Mouse (Mus musculus) liver, embryonic 14.5 days (tissue): ENCODE results near the gene Il6ra. TPM values are rescaled to one million over a fixed set of nuclear protein-coding genes. Genes with fewer than 3 reads are reported as not detected.
A peak's percentile ranks its signal among the peaks of the same experiment; 100 is the strongest.

ENCODE experiments used
- ATAC-seq: fragments of 200-750 bp; cut with Nextera tagmentation; 2 replicates; pipeline ENCODE4 v1.8.0; 2017; ENCODE audit warnings: moderate number of reproducible peaks, mild to moderate bottlenecking, moderate library complexity; ENCODE audit not compliant: insufficient read depth
- DNase-seq, 3 experiments: peaks; one replicate each; pipeline ENCODE4 v3.0.0-alpha.2; 2012 to 2013; ENCODE audit warnings: low read depth in 3 of 3, low spot score in 3 of 3
- H3K27ac ChIP-seq: fragments of 300-500 bp; sonication (generic); 2 replicates; pipeline ENCODE4 v1.5.1; 2014; ENCODE audit warnings: moderate library complexity, mild to moderate bottlenecking, control low read depth, inconsistent platforms
- H3K27me3 ChIP-seq: fragments of 300-500 bp; sonication (generic); 2 replicates; pipeline ENCODE4 v1.6.1; 2014; ENCODE audit warnings: mild to moderate bottlenecking, low read length, moderate library complexity; ENCODE audit not compliant: control insufficient read depth, insufficient read depth
- H3K36me3 ChIP-seq: fragments of 300-500 bp; sonication (generic); replicated peaks from 2 replicates; pipeline ENCODE4 v1.6.1; 2014; ENCODE audit warnings: low read depth; ENCODE audit not compliant: control insufficient read depth, insufficient read depth
- H3K4me1 ChIP-seq, 2 experiments: fragments of 200-500 bp in 1 of 2; fragments of 300-500 bp in 1 of 2; sonication (generic) in 1 of 2; replicated peaks; 2 replicates each; pipeline ENCODE4 v1.6.1; 2012 to 2014; ENCODE audit warnings: antibody characterized with exemption in 1 of 2, inconsistent platforms in 1 of 2, low read length in 1 of 2; ENCODE audit not compliant: control insufficient read depth in 2 of 2, insufficient read depth in 2 of 2
- H3K4me2 ChIP-seq: fragments of 300-500 bp; sonication (generic); 2 replicates; pipeline ENCODE4 v1.6.1; 2014; ENCODE audit warnings: low read depth, mild to moderate bottlenecking, control low read depth, moderate library complexity
- H3K4me3 ChIP-seq, 2 experiments: fragments of 200-500 bp in 1 of 2; fragments of 300-500 bp in 1 of 2; sonication (generic) in 1 of 2; 2 replicates each; pipeline ENCODE4 v1.5.1; 2012 to 2014; ENCODE audit warnings: low read depth in 2 of 2, low read length in 2 of 2, mild to moderate bottlenecking in 2 of 2, control low read depth in 1 of 2, inconsistent platforms in 1 of 2, moderate library complexity in 1 of 2; ENCODE audit not compliant: insufficient read depth in 1 of 2
- H3K9ac ChIP-seq: fragments of 300-500 bp; sonication (generic); replicated peaks from 2 replicates; pipeline ENCODE4 v1.6.1; 2014; ENCODE audit warnings: mild to moderate bottlenecking, control low read depth, moderate library complexity
- H3K9me3 ChIP-seq: fragments of 300-500 bp; sonication (generic); 2 replicates; pipeline ENCODE4 v1.6.1; 2016; ENCODE audit warnings: low read length, mixed read lengths; ENCODE audit not compliant: control insufficient read depth
- CTCF ChIP-seq: IDR thresholded peaks from 2 replicates; pipeline ENCODE4 v1.5.1; 2016; ENCODE audit warnings: antibody characterized with exemption, low read depth, control low read depth
- EP300 ChIP-seq: IDR thresholded peaks from 2 replicates; pipeline ENCODE4 v1.6.1; 2016; ENCODE audit warnings: antibody characterized with exemption, low read depth
- WGBS: fragments of 180-500 bp; shearing (Covaris S2); extraction: QIAGEN DNeasy Blood & Tissue Kit; methylation state at CpG from one replicate; pipeline ENCODE4 v1.1.7; 2014; ENCODE audit not compliant: insufficient replicate concordance; 5-methylcytosine and 5-hydroxymethylcytosine counted together
- polyA plus RNA-seq, 2 experiments: library from polyadenylated mRNA; depleted of rRNA in 1 of 2; stranded (reverse) in 1 of 2; unstranded in 1 of 2; fragments of >200 nt; fragmentation: Nextera tagmentation in 1 of 2; extraction: Ambion mirVana in 1 of 2; gene quantifications; 2 replicates each; pipeline versions ENCODE4 v1.2.1 to v1.2.3; 2012 to 2014

Gene Il6ra
- polyA plus RNA-seq, 2 experiments = 1.2 to 1.9 TPM

GRCm38 (mm10) chr3:89926440-89926839 lies 13.4 kb upstream of the Il6ra start:
- H3K4me3 ChIP-seq = no peak overlapping the region
- H3K4me1 ChIP-seq = no peaks in the 10 kb centered on the region
- no peak for DNase-seq
- no peaks in the 10 kb centered on the region for H3K36me3 ChIP-seq
- no peak for ATAC-seq
- H3K9ac ChIP-seq = no peak overlapping the region
- no peak overlapping the region for H3K27ac ChIP-seq
- no peak overlapping the region for H3K4me2 ChIP-seq
- WGBS = 88% methylated on average over 1 of the region's 1 CpGs
- TF ChIP-seq CTCF = peak; percentile 61
- no peak for TF ChIP-seq EP300
- no peaks in the 10 kb centered on the region for H3K27me3 ChIP-seq
- H3K9me3 ChIP-seq = no peaks in the 10 kb centered on the region

DNA sequence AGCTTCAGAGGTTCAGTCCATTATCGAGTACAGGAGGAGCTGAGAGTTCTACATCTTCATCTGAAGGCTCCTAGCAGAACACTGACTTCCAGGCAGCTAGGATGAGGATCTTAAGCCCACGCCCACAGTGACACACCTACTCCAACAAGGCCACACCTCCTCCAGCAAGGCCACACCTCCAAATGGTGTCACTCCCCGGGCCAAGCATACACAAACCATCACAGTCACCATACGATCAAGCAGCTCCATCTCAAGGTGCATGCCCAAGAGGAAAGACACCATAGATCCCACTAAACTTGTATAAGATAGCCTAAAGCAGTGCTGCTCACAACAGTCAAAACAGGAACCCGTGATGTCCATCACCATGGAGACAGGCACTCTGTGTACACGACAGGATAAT lies 7.7 kb upstream of the Il6ra start:
- Histone ChIP-seq H3K4me1 (no peaks in the 10 kb centered on the region), H3K36me3 (no peaks in the 10 kb centered on the region), H3K4me2 (no peak overlapping the region), H3K27ac (no peak overlapping the region), H3K4me3 (no peak overlapping the region), H3K9me3 (no peaks in the 10 kb centered on the region), H3K27me3 (no peaks in the 10 kb centered on the region), H3K9ac (no peak overlapping the region)
- WGBS = 50% methylated on average over 6 of the region's 6 CpGs
- ATAC-seq (0 out of 2 replicates have a peak, but pooled peaks have one; percentile 15), DNase-seq (no peak)
- TF ChIP-seq EP300 = no peak
- TF ChIP-seq CTCF = no peak

GRCm38 (mm10) chr3:89917408-89917807 lies 4.4 kb upstream of the Il6ra start:
- 52% methylated on average over 3 of the region's 3 CpGs for WGBS
- H3K4me1 ChIP-seq = peaks cover 0 to 3% of the 10 kb centered on the region in 2 experiments; a peak in 1 of 4 replicates
- H3K27me3 ChIP-seq = peaks cover 22% of the 10 kb centered on the region
- no peak overlapping the region for H3K9ac ChIP-seq
- no peaks in the 10 kb centered on the region for H3K9me3 ChIP-seq
- no peaks in the 10 kb centered on the region for H3K36me3 ChIP-seq
- H3K27ac ChIP-seq = no peak overlapping the region
- no peak for TF ChIP-seq EP300
- TF ChIP-seq CTCF = no peak; the same call in 1 of the 2 replicates
- H3K4me3 ChIP-seq = no peak overlapping the region
- ATAC-seq = no peak
- DNase-seq = no peak
- no peak overlapping the region for H3K4me2 ChIP-seq

DNA sequence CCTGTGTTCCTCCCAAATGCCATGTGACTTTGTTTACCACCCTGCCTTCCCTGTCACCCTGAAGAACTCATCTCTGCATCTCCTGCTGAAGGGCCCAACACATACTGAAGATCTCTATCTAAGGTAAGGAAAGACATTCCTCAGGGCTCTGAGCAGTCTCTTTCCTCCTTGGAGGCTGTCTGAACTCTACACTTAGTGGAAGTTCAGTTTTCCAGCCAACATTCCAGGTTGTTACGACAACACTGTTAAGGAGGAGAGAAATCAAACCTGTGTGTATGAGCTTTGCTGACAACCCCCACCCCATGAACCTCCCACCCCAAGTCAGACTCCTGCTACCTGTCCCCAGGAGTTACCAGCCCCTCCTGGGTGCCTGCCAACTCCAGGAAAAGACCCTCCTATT lies 3.6 kb upstream of the Il6ra start:
- H3K4me1 ChIP-seq = peaks cover 0 to 3% of the 10 kb centered on the region in 2 experiments; a peak in 1 of 4 replicates
- 50% methylated on average over 1 of the region's 1 CpGs for WGBS
- H3K9me3 ChIP-seq = no peaks in the 10 kb centered on the region
- no peak overlapping the region for H3K9ac ChIP-seq
- H3K4me2 ChIP-seq = no peak overlapping the region
- ATAC-seq (no peak), DNase-seq (no peak)
- no peak for TF ChIP-seq CTCF
- H3K27me3 ChIP-seq = peaks cover 29% of the 10 kb centered on the region
- no peak overlapping the region for H3K4me3 ChIP-seq
- no peaks in the 10 kb centered on the region for H3K36me3 ChIP-seq
- H3K27ac ChIP-seq = no peak overlapping the region

GRCm38 (mm10) chr3:89914700-89915099 lies 1.7 kb upstream of the Il6ra start:
- DNase-seq (no peak), ATAC-seq (no peak)
- Histone ChIP-seq H3K4me1 (peaks cover 0 to 5% of the 10 kb centered on the region in 2 experiments; a peak in 2 of 4 replicates), H3K36me3 (no peaks in the 10 kb centered on the region), H3K9ac (no peak overlapping the region), H3K4me2 (no peak overlapping the region), H3K9me3 (no peaks in the 10 kb centered on the region), H3K4me3 (no peak overlapping the region), H3K27ac (no peak overlapping the region), H3K27me3 (peaks cover 31% of the 10 kb centered on the region)
- TF ChIP-seq EP300 (no peak), CTCF (no peak)
- 21% methylated on average over 4 of the region's 4 CpGs for WGBS
